Comparison of ENCODE assay signal across 29 mouse cellular contexts in the genomic region with DNA sequence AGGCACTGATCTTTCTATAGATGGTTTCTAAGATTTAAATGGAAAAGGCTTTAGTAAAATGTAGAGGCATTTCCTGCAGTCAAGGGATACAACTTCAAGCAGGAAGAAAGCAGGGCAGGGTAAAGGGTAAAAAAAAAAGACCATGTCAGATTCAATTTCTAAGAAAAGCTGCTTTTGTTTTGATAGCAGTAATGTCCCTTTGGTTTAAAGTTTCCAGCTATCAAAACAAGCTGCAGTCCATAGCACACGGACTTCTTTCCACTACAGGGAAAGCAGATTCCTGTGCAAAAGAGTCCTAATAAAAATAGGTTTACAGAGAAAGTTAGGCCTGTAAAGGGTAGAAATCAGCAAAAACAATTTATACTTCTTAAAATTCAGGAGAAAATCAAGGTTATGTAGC.
DNase-seq lines count a peak whose midpoint lies in the region; ATAC-seq lines count a peak whose summit lies in the region.
"Had no signal": no experiment of that assay in that cellular context is flagged by ENCODE, and none has a peak within 500 bp of the region (broad histone marks: within the 10 kb centered on the region; RNA-seq: fewer than 3 reads in every experiment).

No protein-coding gene starts in this region.

- ATAC-seq in heart, embryonic 12.5 days (ENCODE audit: insufficient number of reproducible peaks, low FRiP score) = no peak
- ATAC-seq in kidney, embryonic 14.5 days (ENCODE audit: low FRiP score, low TSS enrichment) = peak; percentile 89
- no peak for ATAC-seq in embryonic facial prominence, embryonic 11.5 days (replicated peaks; ENCODE audit: insufficient number of reproducible peaks, low FRiP score, low TSS enrichment, low read depth)
- ATAC-seq: forebrain, embryonic 13.5 days; intestine, postnatal 0 days; midbrain, embryonic 16.5 days had no signal

- H3K4me1 ChIP-seq in heart, embryonic 12.5 days (replicated peaks) = 0 out of 2 replicates have a peak, but pooled peaks cover 2% of the 10 kb centered on the region
- H3K4me1 ChIP-seq in kidney, embryonic 14.5 days (ENCODE audit: control insufficient read depth, insufficient read depth, low read length) = peaks cover 9% of the 10 kb centered on the region; the same call in 1 of the 2 replicates
- no peaks in the 10 kb centered on the region for H3K4me1 ChIP-seq in embryonic facial prominence, embryonic 11.5 days (ENCODE audit: control insufficient read depth, insufficient read depth, low read length)
- H3K4me1 ChIP-seq: forebrain, embryonic 13.5 days; hindbrain, embryonic 12.5 days; limb, embryonic 10.5 days; liver, embryonic 15.5 days; lung, embryonic 15.5 days; megakaryocyte, embryonic 14.5 days; neural tube, embryonic 13.5 days; stomach, embryonic 15.5 days had no signal

- no peak for DNase-seq in heart, postnatal 14 days
- no peak for DNase-seq in kidney, postnatal 14 days
- DNase-seq in embryo, embryonic 11 days = peak; percentile 36
- DNase-seq in embryonic facial prominence, embryonic 11.5 days (ENCODE audit: low spot score) = peak; percentile 67
- no peak for DNase-seq in spleen, postnatal 4 days (ENCODE audit: low spot score in 2 of 2)
- no peak for DNase-seq in frontal cortex, postnatal 25 days (ENCODE audit: low spot score in 2 of 2)
- DNase-seq: adrenal gland, adult 2 months; cerebellum, adult 18-20 months; cerebellum, postnatal 14 days; gastrocnemius, postnatal 25 days; liver; lung, postnatal 36 days; right cerebral cortex, postnatal 4 days; thymus, postnatal 25 days had no signal

- WGBS in heart, embryonic 12.5 days = 20% methylated on average over 1 of the region's 1 CpGs
- WGBS in kidney, embryonic 14.5 days = 5% methylated on average over 1 of the region's 1 CpGs
- WGBS in embryonic facial prominence, embryonic 11.5 days = 3% methylated on average over 1 of the region's 1 CpGs

- intact Hi-C loops in heart, postnatal 14 days (cut with DNase I) = no loop called here

- H3K9ac ChIP-seq in heart, embryonic 12.5 days = no peak overlapping the region
- H3K9ac ChIP-seq in kidney, embryonic 14.5 days (ENCODE audit: low read depth, low read length) = no peak overlapping the region
- no peak overlapping the region for H3K9ac ChIP-seq in embryonic facial prominence, embryonic 11.5 days (replicated peaks; ENCODE audit: low read length)
- H3K9ac ChIP-seq: forebrain, embryonic 13.5 days; hindbrain, embryonic 12.5 days; liver, embryonic 15.5 days; lung, embryonic 15.5 days; neural tube, embryonic 13.5 days; stomach, embryonic 15.5 days had no signal

- H3K4me2 ChIP-seq in heart, embryonic 12.5 days = no peak overlapping the region
- H3K4me2 ChIP-seq in kidney, embryonic 14.5 days (replicated peaks; ENCODE audit: low read depth, low read length) = no peak overlapping the region
- no peak overlapping the region for H3K4me2 ChIP-seq in embryonic facial prominence, embryonic 11.5 days (ENCODE audit: low read depth, low read length)
- H3K4me2 ChIP-seq: forebrain, embryonic 13.5 days; hindbrain, embryonic 12.5 days; liver, embryonic 15.5 days; lung, embryonic 15.5 days; neural tube, embryonic 13.5 days; stomach, embryonic 15.5 days had no signal

- no peaks in the 10 kb centered on the region for H3K9me3 ChIP-seq in heart, embryonic 12.5 days (replicated peaks)
- H3K9me3 ChIP-seq in kidney, embryonic 14.5 days (ENCODE audit: control insufficient read depth, low read length) = no peaks in the 10 kb centered on the region
- no peaks in the 10 kb centered on the region for H3K9me3 ChIP-seq in embryonic facial prominence, embryonic 11.5 days (replicated peaks; ENCODE audit: control insufficient read depth, low read length)
- H3K9me3 ChIP-seq: forebrain, embryonic 13.5 days; hindbrain, embryonic 12.5 days; limb, embryonic 10.5 days; liver, embryonic 15.5 days; lung, embryonic 15.5 days; neural tube, embryonic 13.5 days; stomach, embryonic 15.5 days had no signal

- no peaks in the 10 kb centered on the region for H3K27me3 ChIP-seq in heart, embryonic 12.5 days (replicated peaks)
- no peaks in the 10 kb centered on the region for H3K27me3 ChIP-seq in kidney, embryonic 14.5 days (ENCODE audit: control insufficient read depth, insufficient read depth, low read length)
- H3K27me3 ChIP-seq in embryonic facial prominence, embryonic 11.5 days (ENCODE audit: control insufficient read depth, insufficient read depth, low read length) = no peaks in the 10 kb centered on the region
- H3K27me3 ChIP-seq: forebrain, embryonic 13.5 days; hindbrain, embryonic 12.5 days; liver, embryonic 15.5 days; lung, embryonic 15.5 days; megakaryocyte, embryonic 14.5 days; neural tube, embryonic 13.5 days; stomach, embryonic 15.5 days had no signal

- 0 out of 2 replicates have a peak overlapping the region, but pooled peaks have one; percentile 33 for H3K27ac ChIP-seq in heart, embryonic 12.5 days (ENCODE audit: poor library complexity, severe bottlenecking)
- H3K27ac ChIP-seq in kidney, embryonic 14.5 days (ENCODE audit: low read depth, low read length) = peak overlapping the region; percentile 49; the same call in 1 of the 2 replicates
- no peak overlapping the region for H3K27ac ChIP-seq in embryonic facial prominence, embryonic 11.5 days (replicated peaks; ENCODE audit: low read depth, low read length)
- H3K27ac ChIP-seq: forebrain, embryonic 13.5 days; hindbrain, embryonic 12.5 days; layer of hippocampus, adult 2 months; limb, embryonic 10.5 days; liver, embryonic 15.5 days; lung, embryonic 15.5 days; neural tube, embryonic 13.5 days; stomach, embryonic 15.5 days had no signal

- no peaks in the 10 kb centered on the region for H3K36me3 ChIP-seq in heart, embryonic 12.5 days
- no peaks in the 10 kb centered on the region for H3K36me3 ChIP-seq in kidney, embryonic 14.5 days (ENCODE audit: control insufficient read depth, insufficient read depth, low read length)
- no peaks in the 10 kb centered on the region for H3K36me3 ChIP-seq in embryonic facial prominence, embryonic 11.5 days (replicated peaks; ENCODE audit: control insufficient read depth, insufficient read depth, low read depth, low read length)
- H3K36me3 ChIP-seq: hindbrain, embryonic 12.5 days; limb, embryonic 10.5 days; liver, embryonic 15.5 days; lung, embryonic 15.5 days; neural tube, embryonic 13.5 days; stomach, embryonic 15.5 days had no signal

- H3K4me3 ChIP-seq in heart, embryonic 12.5 days = no peak overlapping the region
- no peak overlapping the region for H3K4me3 ChIP-seq in kidney, embryonic 14.5 days (ENCODE audit: low read length)
- no peak overlapping the region for H3K4me3 ChIP-seq in embryonic facial prominence, embryonic 11.5 days (ENCODE audit: low read depth, low read length)
- H3K4me3 ChIP-seq: erythroblast, embryonic 14.5 days; forebrain, embryonic 13.5 days; hindbrain, embryonic 12.5 days; layer of hippocampus, adult 2 months; limb, embryonic 10.5 days; liver, embryonic 15.5 days; lung, embryonic 15.5 days; megakaryocyte, embryonic 14.5 days; myocyte; neural tube, embryonic 13.5 days; stomach, embryonic 15.5 days had no signal

Comparison
In these comparisons a context has a peak if more than half of its experiments do, and no peak if none do; other contexts are left out.
1. DNase-seq: peak in embryo, embryonic 11 days (single experiment) and embryonic facial prominence, embryonic 11.5 days (single experiment); none in heart, postnatal 14 days (0 of 2), kidney, postnatal 14 days (single experiment), spleen, postnatal 4 days (0 of 2) and frontal cortex, postnatal 25 days (0 of 2).